Comparison of ENCODE assay signal across 11 mouse cellular contexts in genomic region chr1:73850173-73851014, GRCm38 (mm10).
DNase-seq lines count a peak whose midpoint lies in the region; ATAC-seq lines count a peak whose summit lies in the region.
"Had no signal": no experiment of that assay in that cellular context is flagged by ENCODE, and none has a peak within 500 bp of the region (broad histone marks: within the 10 kb centered on the region; RNA-seq: fewer than 3 reads in every experiment).

No protein-coding gene starts in this region.

- peaks cover 10% of the 10 kb centered on the region for H3K4me1 ChIP-seq in forebrain, embryonic 12.5 days
- no peaks in the 10 kb centered on the region for H3K4me1 ChIP-seq in midbrain, embryonic 14.5 days (ENCODE audit: control insufficient read depth, insufficient read depth, low read length)
- H3K4me1 ChIP-seq: liver, embryonic 15.5 days; stomach, embryonic 15.5 days had no signal

- 39% methylated on average over 11 of the region's 11 CpGs for WGBS in forebrain, embryonic 12.5 days
- 21% methylated on average over 11 of the region's 11 CpGs for WGBS in midbrain, embryonic 14.5 days

- DNase-seq in embryo, embryonic 11 days = peak; percentile 20
- no peak for DNase-seq in embryo, embryonic 10.5 days (ENCODE audit: low spot score)
- DNase-seq in kidney, adult 18-20 months = peak; percentile 86
- DNase-seq in midbrain, embryonic 14.5 days = peak; percentile 83
- no peak for DNase-seq in yolk sac, embryonic 10.5 days (ENCODE audit: low spot score)
- no peak for DNase-seq in frontal cortex, postnatal 10 days (ENCODE audit: low spot score in 2 of 2)
- no peak for DNase-seq in heart, adult 18-20 months

- H3K27me3 ChIP-seq in forebrain, embryonic 12.5 days = peaks cover 13% of the 10 kb centered on the region
- H3K27me3 ChIP-seq in midbrain, embryonic 14.5 days (ENCODE audit: control insufficient read depth, insufficient read depth, low read length) = no peaks in the 10 kb centered on the region
- H3K27me3 ChIP-seq: liver, embryonic 15.5 days; stomach, embryonic 15.5 days had no signal

- H3K36me3 ChIP-seq in forebrain, embryonic 12.5 days (replicated peaks) = no peaks in the 10 kb centered on the region
- H3K36me3 ChIP-seq in midbrain, embryonic 14.5 days (ENCODE audit: control insufficient read depth, insufficient read depth, low read length) = no peaks in the 10 kb centered on the region
- H3K36me3 ChIP-seq: liver, embryonic 15.5 days; stomach, embryonic 15.5 days had no signal

- no peak overlapping the region for H3K4me2 ChIP-seq in forebrain, embryonic 12.5 days
- no peak overlapping the region for H3K4me2 ChIP-seq in midbrain, embryonic 14.5 days (ENCODE audit: low read length)
- H3K4me2 ChIP-seq: liver, embryonic 15.5 days; stomach, embryonic 15.5 days had no signal

- peak; percentile 84 for ATAC-seq in forebrain, embryonic 12.5 days (ENCODE audit: low FRiP score)
- peak; percentile 77 for ATAC-seq in midbrain, embryonic 14.5 days (ENCODE audit: low FRiP score, low TSS enrichment)
- ATAC-seq: inflammation-experienced regulatory T-cells, adult 6 months had no signal

- H3K9me3 ChIP-seq in forebrain, embryonic 12.5 days = no peaks in the 10 kb centered on the region
- H3K9me3 ChIP-seq in midbrain, embryonic 14.5 days (ENCODE audit: control insufficient read depth, low read length) = no peaks in the 10 kb centered on the region
- H3K9me3 ChIP-seq: liver, embryonic 15.5 days; stomach, embryonic 15.5 days had no signal

- peak overlapping the region; percentile 16 for H3K27ac ChIP-seq in forebrain, embryonic 12.5 days
- H3K27ac ChIP-seq in midbrain, embryonic 14.5 days (replicated peaks; ENCODE audit: low read depth, low read length) = no peak overlapping the region
- H3K27ac ChIP-seq: liver, embryonic 15.5 days; stomach, embryonic 15.5 days had no signal

- H3K9ac ChIP-seq in forebrain, embryonic 12.5 days = no peak overlapping the region
- H3K9ac ChIP-seq in midbrain, embryonic 14.5 days (replicated peaks; ENCODE audit: low read length) = no peak overlapping the region
- H3K9ac ChIP-seq: liver, embryonic 15.5 days; stomach, embryonic 15.5 days had no signal

- H3K4me3 ChIP-seq in forebrain, embryonic 12.5 days (replicated peaks) = no peak overlapping the region
- no peak overlapping the region for H3K4me3 ChIP-seq in midbrain, embryonic 14.5 days (replicated peaks; ENCODE audit: low read depth, low read length)
- H3K4me3 ChIP-seq: liver, embryonic 15.5 days; stomach, embryonic 15.5 days had no signal

Comparison
In these comparisons a context has a peak if more than half of its experiments do, and no peak if none do; other contexts are left out.
1. DNase-seq: peak in embryo, embryonic 11 days (single experiment), kidney, adult 18-20 months (single experiment) and midbrain, embryonic 14.5 days (single experiment); none in embryo, embryonic 10.5 days (single experiment), yolk sac, embryonic 10.5 days (single experiment), frontal cortex, postnatal 10 days (0 of 2) and heart, adult 18-20 months (0 of 2).